Mouse (Mus musculus) CH12.LX (cell line): ENCODE measurements at regions not wholly inside any gene's neighbourhood (a gene's known extent, or its start where the extent isn't known, plus 50 kb on each side); places are given as distances from the start of the nearest gene placed in this dataset.

ENCODE experiments used
- DNase-seq: peaks from one replicate; pipeline ENCODE4 v3.0.0-alpha.2; 2013; ENCODE audit errors: extremely low read depth
- H3K27ac ChIP-seq: 2 replicates; pipeline ENCODE4 v1.5.1; 2012; ENCODE audit warnings: low read depth, mild to moderate bottlenecking, control low read depth, moderate library complexity; ENCODE audit not compliant: insufficient read depth
- H3K27me3 ChIP-seq: replicated peaks from 2 replicates; pipeline ENCODE3; 2012; ENCODE audit warnings: inconsistent platforms
- H3K36me3 ChIP-seq, 2 experiments: replicated peaks in 1 of 2; 2 replicates each; pipeline versions ENCODE3 to v1.6.1; 2012; ENCODE audit warnings: inconsistent platforms in 1 of 2, low read length in 1 of 2, mild to moderate bottlenecking in 1 of 2, mixed read lengths in 1 of 2, moderate library complexity in 1 of 2; ENCODE audit not compliant: control insufficient read depth in 1 of 2, insufficient read depth in 1 of 2
- H3K4me1 ChIP-seq, 2 experiments: 2 replicates each; pipeline ENCODE4 v1.6.1; 2012; ENCODE audit warnings: inconsistent platforms in 1 of 2, moderate library complexity in 1 of 2; ENCODE audit not compliant: insufficient read depth in 2 of 2, control insufficient read depth in 1 of 2
- H3K4me2 ChIP-seq: 2 replicates; pipeline ENCODE4 v1.6.1; 2012; ENCODE audit warnings: low read depth, mild to moderate bottlenecking, control low read depth; ENCODE audit not compliant: poor library complexity, insufficient read depth, severe bottlenecking
- H3K4me3 ChIP-seq, 3 experiments: fragments of 150-350 bp in 1 of 3; sonication (generic) in 1 of 3; replicated peaks in 1 of 3; 2 replicates each; pipeline versions ENCODE3 to v1.5.1; 2011 to 2012; ENCODE audit warnings: low read depth in 2 of 3, low read length in 2 of 3, mild to moderate bottlenecking in 2 of 3, moderate library complexity in 2 of 3, control low read depth in 1 of 3, improper control_type of control experiment in 1 of 3, inconsistent platforms in 1 of 3, mixed read lengths in 1 of 3; ENCODE audit not compliant: poor library complexity in 1 of 3
- H3K79me2 ChIP-seq: replicated peaks from 2 replicates; pipeline ENCODE4 v1.6.1; 2012; ENCODE audit warnings: mild to moderate bottlenecking, moderate library complexity; ENCODE audit not compliant: control insufficient read depth, poor library complexity, insufficient read depth, severe bottlenecking; ENCODE audit errors: extremely low read depth
- H3K9ac ChIP-seq: 2 replicates; pipeline ENCODE4 v1.6.1; 2012; ENCODE audit warnings: low read depth, mild to moderate bottlenecking, control low read depth, moderate library complexity; ENCODE audit not compliant: insufficient read depth
- H3K9me3 ChIP-seq: replicated peaks from 2 replicates; pipeline ENCODE3; 2012; ENCODE audit warnings: low read length, inconsistent platforms, mixed read lengths
- CHD1 ChIP-seq: IDR thresholded peaks from 2 replicates; pipeline ENCODE4 v1.6.1; 2012; ENCODE audit warnings: low read depth, low read length, improper control_type of control experiment, inconsistent platforms
- CHD2 ChIP-seq: IDR thresholded peaks from 2 replicates; pipeline ENCODE4 v1.6.1; 2011; ENCODE audit warnings: low read length, improper control_type of control experiment
- CTCF ChIP-seq, 2 experiments: IDR thresholded peaks in 1 of 2; conservative IDR thresholded peaks in 1 of 2; 2 replicates each; pipeline ENCODE4 v1.5.1; 2011 to 2012; ENCODE audit warnings: low read depth in 2 of 2, low read length in 2 of 2, improper control_type of control experiment in 1 of 2, inconsistent platforms in 1 of 2, mild to moderate bottlenecking in 1 of 2, moderate library complexity in 1 of 2
- E2F4 ChIP-seq: IDR thresholded peaks from 2 replicates; pipeline ENCODE4 v1.6.1; 2011; ENCODE audit warnings: low read depth, low read length, improper control_type of control experiment; ENCODE audit not compliant: insufficient replicate concordance
- EP300 ChIP-seq: IDR thresholded peaks from 2 replicates; pipeline ENCODE4 v1.6.1; 2011; ENCODE audit warnings: low read length, improper control_type of control experiment
- JUN ChIP-seq: IDR thresholded peaks from 2 replicates; pipeline ENCODE4 v1.6.1; 2011; ENCODE audit warnings: low read depth, mild to moderate bottlenecking, low read length, improper control_type of control experiment, moderate library complexity; ENCODE audit not compliant: insufficient read depth
- MAFK ChIP-seq: IDR thresholded peaks from 2 replicates; pipeline ENCODE4 v1.6.1; 2011; ENCODE audit warnings: low read length, improper control_type of control experiment; ENCODE audit not compliant: insufficient replicate concordance
- MAX ChIP-seq: IDR thresholded peaks from 2 replicates; pipeline ENCODE4 v1.6.1; 2011; ENCODE audit warnings: low read length, improper control_type of control experiment
- MAZ ChIP-seq: IDR thresholded peaks from 2 replicates; pipeline ENCODE4 v1.6.1; 2012; ENCODE audit warnings: low read depth, mild to moderate bottlenecking, inconsistent platforms, low read length, improper control_type of control experiment, moderate library complexity
- MXI1 ChIP-seq: IDR thresholded peaks from 2 replicates; pipeline ENCODE4 v1.6.1; 2011; ENCODE audit warnings: mild to moderate bottlenecking, low read depth, low read length, improper control_type of control experiment
- NELFE ChIP-seq: IDR thresholded peaks from 2 replicates; pipeline ENCODE4 v1.6.1; 2011; ENCODE audit warnings: low read depth, low read length, improper control_type of control experiment
- NRF1 ChIP-seq: IDR thresholded peaks from 2 replicates; pipeline ENCODE4 v1.6.1; 2014; ENCODE audit warnings: low read depth, mild to moderate bottlenecking, inconsistent platforms, low read length, improper control_type of control experiment, moderate library complexity
- POLR2A ChIP-seq: IDR thresholded peaks from 2 replicates; pipeline ENCODE4 v1.6.1; 2011; ENCODE audit warnings: low read depth, mild to moderate bottlenecking, improper control_type of control experiment, low read length
- POLR2AphosphoS2 ChIP-seq: IDR thresholded peaks from 2 replicates; pipeline ENCODE4 v1.6.1; 2011; ENCODE audit warnings: low read depth, low read length, improper control_type of control experiment
- RAD21 ChIP-seq: IDR thresholded peaks from 2 replicates; pipeline ENCODE4 v1.6.1; 2011; ENCODE audit warnings: low read depth, mild to moderate bottlenecking, low read length, improper control_type of control experiment, moderate library complexity
- SMC3 ChIP-seq: IDR thresholded peaks from 2 replicates; pipeline ENCODE4 v1.6.1; 2011; ENCODE audit warnings: low read depth, low read length, improper control_type of control experiment
- UBTF ChIP-seq: IDR thresholded peaks from 2 replicates; pipeline ENCODE4 v1.6.1; 2012; ENCODE audit warnings: low read depth, mild to moderate bottlenecking, inconsistent platforms, low read length, improper control_type of control experiment, moderate library complexity
- ZC3H11A ChIP-seq: IDR thresholded peaks from 2 replicates; pipeline ENCODE4 v1.6.1; 2012; ENCODE audit warnings: low read depth, mild to moderate bottlenecking, inconsistent platforms, low read length, improper control_type of control experiment
- ZKSCAN1 ChIP-seq: IDR thresholded peaks from 2 replicates; pipeline ENCODE4 v1.6.1; 2012; ENCODE audit warnings: low read depth, inconsistent platforms, low read length, improper control_type of control experiment, borderline replicate concordance
- dilution Hi-C: fragments of 300-500 bp; cut with MboI; formaldehyde crosslinking; loops from 2 replicates; pipeline ENCODE4 v1.14.3; 2020; ENCODE audit warnings: low sequenced_read_pairs; ENCODE audit not compliant: extremely low pct_unique_long_range_greater_than_20kb, extremely low pct_ligation_motif_present
- in situ Hi-C: fragments of 300-500 bp; cut with MboI; formaldehyde crosslinking; loops from 3 replicates; pipeline ENCODE4 v1.14.3; 2019; ENCODE audit warnings: low sequenced_read_pairs, low pct_ligation_motif_present, low pct_unique_long_range_greater_than_20kb, mixed read lengths

DNA sequence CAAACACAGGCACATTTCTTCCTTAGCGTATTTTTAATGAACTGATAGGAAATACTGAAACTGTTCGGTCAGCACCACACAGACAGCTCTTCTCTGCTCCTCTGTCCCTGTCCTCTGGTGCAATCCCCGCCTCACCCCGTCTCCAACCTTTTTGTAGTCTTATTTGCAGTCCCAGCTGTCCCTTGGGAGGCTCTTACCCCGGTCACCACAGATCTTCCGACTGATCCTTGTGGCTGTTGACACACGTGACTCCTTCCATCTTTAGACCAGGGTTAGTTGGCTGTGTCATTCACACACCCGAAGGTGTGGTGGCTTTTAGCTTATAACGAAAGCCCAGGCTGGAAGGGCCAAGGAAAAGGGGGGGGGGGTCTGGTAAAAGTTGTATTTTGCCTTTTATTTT lies 56.4 kb downstream of the Cyp26a1 start:
- in situ Hi-C loops, result no loop called here
- Histone ChIP-seq H3K27me3 (no peaks in the 10 kb centered on the region), H3K4me3 (no peak overlapping the region), H3K4me1 (0 out of 4 replicates have a peak, but pooled peaks cover 0 to 2% of the 10 kb centered on the region in 2 experiments), H3K36me3 (no peaks in the 10 kb centered on the region), H3K9ac (no peak overlapping the region), H3K4me2 (no peak overlapping the region), H3K27ac (no peak overlapping the region), H3K79me2 (no peaks in the 10 kb centered on the region), H3K9me3 (peaks cover 2% of the 10 kb centered on the region)
- dilution Hi-C loops, result no loop called here
- TF ChIP-seq MAFK, result no peak
- TF ChIP-seq NELFE, result no peak
- TF ChIP-seq EP300, result no peak
- TF ChIP-seq MAX, result no peak
- no peak for TF ChIP-seq MXI1
- no peak for TF ChIP-seq JUN
- no peak for TF ChIP-seq RAD21
- no peak for TF ChIP-seq NRF1
- TF ChIP-seq MAZ, result no peak
- no peak for TF ChIP-seq POLR2AphosphoS2
- TF ChIP-seq ZKSCAN1, result no peak
- no peak for DNase-seq

DNA sequence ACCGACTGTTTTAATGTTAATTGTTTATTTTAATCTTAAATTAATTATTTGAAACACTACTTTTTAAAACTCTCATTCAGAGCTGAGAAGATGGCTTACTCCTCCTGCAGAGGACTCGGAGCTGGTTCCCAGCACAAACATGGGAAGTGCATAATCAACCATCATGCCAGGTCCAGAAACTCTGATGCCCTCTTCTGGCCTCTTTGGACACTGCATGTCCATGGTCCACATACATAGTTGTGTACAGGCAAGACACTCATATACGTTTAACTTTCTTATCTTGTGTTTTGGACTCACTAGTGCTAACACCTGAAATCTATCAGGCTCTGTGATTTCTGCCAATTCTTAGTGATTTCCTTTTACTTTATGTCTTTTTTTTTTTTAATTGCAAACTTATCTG lies 57.8 kb downstream of the Cyp26a1 start:
- H3K4me2 ChIP-seq, result no peak overlapping the region
- H3K4me1 ChIP-seq, result 0 out of 4 replicates have a peak, but pooled peaks cover 0 to 6% of the 10 kb centered on the region in 2 experiments
- no peak overlapping the region for H3K9ac ChIP-seq
- H3K9me3 ChIP-seq, result peaks cover 5% of the 10 kb centered on the region
- no peak overlapping the region for H3K4me3 ChIP-seq
- H3K27me3 ChIP-seq, result no peaks in the 10 kb centered on the region
- H3K79me2 ChIP-seq, result no peaks in the 10 kb centered on the region
- in situ Hi-C loops, result no loop called here
- H3K36me3 ChIP-seq, result no peaks in the 10 kb centered on the region
- no peak for TF ChIP-seq MAFK
- TF ChIP-seq CTCF (conservative IDR thresholded peaks at IDR 0.05 in 1 of 2, IDR thresholded peaks at IDR 0.05 in 1 of 2; ENCODE audit: low read depth in 2 of 2, low read length in 2 of 2), result peak in 1 of 2 experiments; percentile 40; a peak in 3 of 4 replicates
- peak; percentile 35 for TF ChIP-seq SMC3
- dilution Hi-C loops, result no loop called here
- DNase-seq, result peak; percentile 15
- no peak overlapping the region for H3K27ac ChIP-seq

DNA sequence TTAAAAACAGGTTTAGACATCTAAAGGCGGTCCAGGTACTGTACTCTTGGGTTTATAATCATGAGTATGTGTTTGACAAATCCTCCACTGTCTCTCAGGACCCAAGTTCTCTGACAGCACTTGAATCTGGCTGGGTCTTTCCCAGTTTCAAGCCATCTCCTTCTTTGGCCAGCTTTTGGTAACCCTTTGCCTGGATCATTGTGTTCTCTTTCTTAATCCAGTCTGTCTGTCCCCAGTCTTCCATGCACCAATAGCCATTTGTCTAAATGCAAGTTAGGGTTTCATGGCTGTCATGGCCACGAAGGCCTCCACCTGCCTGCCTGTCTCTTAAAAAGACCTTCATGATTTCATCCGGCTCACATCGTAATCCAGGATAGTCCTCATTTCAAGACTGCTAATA lies 71.8 kb downstream of the Cyp26a1 start:
- Histone ChIP-seq H3K4me2 (no peak overlapping the region), H3K9ac (no peak overlapping the region), H3K27ac (no peak overlapping the region), H3K4me3 (no peak overlapping the region), H3K27me3 (no peaks in the 10 kb centered on the region), H3K36me3 (no peaks in the 10 kb centered on the region), H3K9me3 (no peaks in the 10 kb centered on the region), H3K79me2 (no peaks in the 10 kb centered on the region), H3K4me1 (no peaks in the 10 kb centered on the region)
- no peak for DNase-seq
- dilution Hi-C loops, result no loop called here
- in situ Hi-C loops, result no loop called here
- TF ChIP-seq CHD1 (no peak), CHD2 (no peak), JUN (no peak), UBTF (no peak), NRF1 (no peak), E2F4 (no peak), POLR2A (no peak), ZC3H11A (no peak)
